Mouse (Mus musculus) G1E (cell line): ENCODE measurements around the gene Rcan1. TPM values are rescaled to one million over a fixed set of nuclear protein-coding genes. Genes with fewer than 3 reads are reported as not detected.

Experiments
- ATAC-seq: 2 replicates; pipeline ENCODE4 v1.8.0; 2016; ENCODE audit warnings: mild to moderate bottlenecking; ENCODE audit not compliant: insufficient number of reproducible peaks, poor library complexity, low FRiP score, severe bottlenecking; ENCODE audit errors: extremely low read depth
- DNase-seq: peaks from one replicate; pipeline ENCODE4 v3.0.0; 2012; ENCODE audit warnings: low spot score
- H3K27me3 ChIP-seq: 2 replicates; pipeline ENCODE4 v1.6.1; 2012; ENCODE audit warnings: mild to moderate bottlenecking, low read length, inconsistent platforms; ENCODE audit not compliant: insufficient read depth
- H3K36me3 ChIP-seq: replicated peaks from 2 replicates; pipeline ENCODE3; 2012; ENCODE audit warnings: mild to moderate bottlenecking, inconsistent platforms
- H3K4me1 ChIP-seq: 2 replicates; pipeline ENCODE4 v1.6.1; 2012; ENCODE audit warnings: low read depth, low read length, inconsistent platforms, mixed read lengths; ENCODE audit not compliant: insufficient read depth
- H3K4me3 ChIP-seq: 2 replicates; pipeline ENCODE4 v1.5.1; 2012; ENCODE audit warnings: low read depth, mild to moderate bottlenecking, inconsistent platforms, low read length, moderate library complexity, mixed read lengths
- H3K9me3 ChIP-seq: replicated peaks from 2 replicates; pipeline ENCODE4 v1.6.1; 2012; ENCODE audit warnings: inconsistent platforms
- CTCF ChIP-seq: IDR thresholded peaks from 2 replicates; pipeline ENCODE4 v1.5.1; 2012; ENCODE audit warnings: low read depth, low read length, inconsistent platforms, mixed read lengths
- GATA1 ChIP-seq: IDR thresholded peaks from 2 replicates; pipeline ENCODE4 v1.6.1; 2012; ENCODE audit warnings: borderline replicate concordance, low read length, inconsistent platforms, mixed read lengths
- GATA2 ChIP-seq: IDR thresholded peaks from 2 replicates; pipeline ENCODE4 v1.6.1; 2012; ENCODE audit warnings: low read depth, low read length, inconsistent platforms, borderline replicate concordance
- POLR2AphosphoS5 ChIP-seq: IDR thresholded peaks from 2 replicates; pipeline ENCODE4 v1.6.1; 2012; ENCODE audit warnings: low read depth, low read length, inconsistent platforms; ENCODE audit not compliant: insufficient replicate concordance
- TAL1 ChIP-seq: conservative IDR thresholded peaks from 2 replicates; pipeline ENCODE4 v1.6.1; 2012; ENCODE audit warnings: low read depth, low read length, inconsistent platforms, mixed read lengths
- polyA plus RNA-seq: library from polyadenylated mRNA; stranded (reverse); fragments of >175 nt; gene quantifications from 2 replicates; pipeline ENCODE4 v1.2.3, GENCODE M21; 2012
- total RNA-seq, 2 experiments: library from RNA; stranded (forward) in 1 of 2; stranded (reverse) in 1 of 2; fragments of 200-1000 nt in 1 of 2; fragments of >200 nt in 1 of 2; fragmentation: Nextera tagmentation in 1 of 2; gene quantifications; 2 replicates each; pipeline ENCODE4 v1.2.3; 2014 to 2017

Rcan1 gene
- total and polyA plus RNA-seq, 3 experiments, result 12.3 to 16.1 (median 14.2) TPM

DNA sequence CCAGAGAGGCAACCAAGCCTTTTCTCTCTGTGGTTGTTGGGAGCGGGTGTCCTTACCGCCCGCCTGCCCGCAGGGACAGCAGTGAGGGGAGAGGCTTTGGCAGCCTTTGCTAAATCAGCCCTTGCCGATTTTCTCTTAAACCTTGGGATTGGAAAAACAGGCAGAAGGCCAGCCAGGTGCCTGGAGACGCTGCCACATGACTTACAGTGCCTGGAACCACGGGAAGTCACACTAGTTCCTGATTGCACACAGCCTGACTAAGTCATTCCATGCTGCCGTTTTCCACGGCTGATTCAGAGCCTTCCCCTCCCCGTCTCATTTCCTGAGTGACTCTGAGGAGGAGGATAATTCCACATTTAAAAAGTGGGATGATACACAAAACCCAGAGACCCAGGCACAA, 47.3 kb downstream of the Rcan1 start:
- peaks cover 36% of the 10 kb centered on the region for H3K36me3 ChIP-seq
- no peak for TF ChIP-seq GATA2
- TF ChIP-seq POLR2AphosphoS5, result no peak
- no peak for TF ChIP-seq CTCF
- TF ChIP-seq GATA1, result no peak
- TF ChIP-seq TAL1, result no peak
- no peaks in the 10 kb centered on the region for H3K27me3 ChIP-seq
- no peaks in the 10 kb centered on the region for H3K4me1 ChIP-seq
- H3K4me3 ChIP-seq, result no peak overlapping the region
- ATAC-seq (no peak), DNase-seq (no peak)
- no peaks in the 10 kb centered on the region for H3K9me3 ChIP-seq

- Histone ChIP-seq H3K4me3 (no peak overlapping the region), H3K4me1 (0 out of 2 replicates have a peak, but pooled peaks cover 3% of the 10 kb centered on the region), H3K9me3 (no peaks in the 10 kb centered on the region), H3K27me3 (no peaks in the 10 kb centered on the region), H3K36me3 (peaks cover 32% of the 10 kb centered on the region)
- TF ChIP-seq POLR2AphosphoS5 (no peak), TAL1 (no peak), CTCF (no peak), GATA1 (no peak), GATA2 (no peak)
- DNase-seq, result no peak
- ATAC-seq, result no peak
Observed at GRCm38 (mm10) chr16:92422435-92423362, 48.0 kb downstream of the Rcan1 start.

DNA sequence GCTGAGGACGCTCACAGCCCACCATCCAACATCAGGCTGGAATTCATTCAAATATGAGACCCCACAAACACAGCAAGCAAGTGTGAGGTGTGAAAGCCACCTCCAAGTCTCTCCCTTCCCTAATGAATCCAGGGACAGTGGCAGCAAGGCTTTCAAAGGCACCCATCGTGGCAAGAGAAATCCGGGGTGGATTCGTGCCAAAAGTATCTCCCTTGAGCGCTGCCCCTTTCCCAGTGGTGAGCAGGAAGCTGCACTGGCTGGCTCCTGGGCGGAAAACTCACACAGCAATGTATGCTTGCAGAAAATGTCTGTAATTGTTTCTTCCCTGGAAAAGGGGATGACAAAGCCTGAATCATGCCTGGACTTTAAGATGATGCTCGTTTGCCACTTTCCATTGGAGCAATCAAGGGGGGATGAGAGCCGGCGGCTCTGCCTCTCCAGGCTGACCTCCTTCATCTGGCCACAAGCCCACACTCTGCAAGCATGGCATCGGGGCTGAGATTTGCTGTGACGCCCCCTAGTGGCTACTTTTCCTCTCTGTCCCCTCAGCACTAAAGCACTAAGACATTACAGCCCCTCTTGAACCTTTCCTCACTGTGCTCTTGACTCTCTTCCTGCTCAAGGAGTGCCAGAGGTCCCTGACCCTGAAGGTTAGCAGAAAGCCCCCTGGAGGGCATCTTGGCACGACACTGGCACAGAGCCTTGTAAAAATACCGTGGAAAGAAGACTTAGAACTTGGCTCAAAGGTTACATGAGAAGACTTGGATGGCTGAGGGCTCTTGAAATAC, 49.3 kb downstream of the Rcan1 start:
- H3K9me3 ChIP-seq, result no peaks in the 10 kb centered on the region
- DNase-seq (no peak), ATAC-seq (no peak)
- 0 out of 2 replicates have a peak, but pooled peaks cover 3% of the 10 kb centered on the region for H3K4me1 ChIP-seq
- no peaks in the 10 kb centered on the region for H3K27me3 ChIP-seq
- peaks cover 29% of the 10 kb centered on the region for H3K36me3 ChIP-seq
- TF ChIP-seq CTCF (peak; percentile 12; the same call in 1 of the 2 replicates), GATA2 (no peak)
- no peak overlapping the region for H3K4me3 ChIP-seq

- no peaks in the 10 kb centered on the region for H3K27me3 ChIP-seq
- ATAC-seq (no peak), DNase-seq (no peak)
- H3K36me3 ChIP-seq, result peaks cover 28% of the 10 kb centered on the region
- TF ChIP-seq GATA1 (no peak), TAL1 (no peak), CTCF (no peak), GATA2 (no peak), POLR2AphosphoS5 (no peak)
- no peaks in the 10 kb centered on the region for H3K9me3 ChIP-seq
- peaks cover 10% of the 10 kb centered on the region for H3K4me1 ChIP-seq
- no peak overlapping the region for H3K4me3 ChIP-seq
Observed at GRCm38 (mm10) chr16:92420641-92421040, 50.0 kb downstream of the Rcan1 start.

DNA sequence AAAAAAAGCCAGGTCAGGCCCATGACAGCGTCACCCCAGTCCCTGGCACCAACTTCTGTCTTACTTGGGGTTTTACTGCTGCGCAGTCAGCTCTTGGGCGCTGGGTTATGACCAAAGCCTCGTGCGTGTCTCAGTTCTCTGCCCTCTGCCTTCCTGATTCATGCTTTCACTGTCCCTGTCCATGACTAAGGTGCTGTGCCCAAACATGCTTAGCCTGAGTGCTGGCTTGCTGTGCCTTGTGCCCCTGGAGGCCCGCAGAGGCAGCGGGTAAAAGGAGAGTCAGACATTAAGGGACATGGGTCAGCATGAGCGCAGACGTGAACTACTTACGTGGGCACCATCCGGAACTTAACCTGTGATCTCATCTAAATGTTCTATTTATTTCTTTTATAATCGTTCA, 51.6 kb downstream of the Rcan1 start:
- no peak for DNase-seq
- peaks cover 28% of the 10 kb centered on the region for H3K36me3 ChIP-seq
- H3K4me3 ChIP-seq, result no peak overlapping the region
- ATAC-seq, result no peak
- TF ChIP-seq POLR2AphosphoS5, result no peak
- no peak for TF ChIP-seq GATA1
- TF ChIP-seq GATA2, result no peak
- no peak for TF ChIP-seq TAL1
- no peak for TF ChIP-seq CTCF
- no peaks in the 10 kb centered on the region for H3K27me3 ChIP-seq
- H3K9me3 ChIP-seq, result no peaks in the 10 kb centered on the region
- peaks cover 14% of the 10 kb centered on the region for H3K4me1 ChIP-seq

DNA sequence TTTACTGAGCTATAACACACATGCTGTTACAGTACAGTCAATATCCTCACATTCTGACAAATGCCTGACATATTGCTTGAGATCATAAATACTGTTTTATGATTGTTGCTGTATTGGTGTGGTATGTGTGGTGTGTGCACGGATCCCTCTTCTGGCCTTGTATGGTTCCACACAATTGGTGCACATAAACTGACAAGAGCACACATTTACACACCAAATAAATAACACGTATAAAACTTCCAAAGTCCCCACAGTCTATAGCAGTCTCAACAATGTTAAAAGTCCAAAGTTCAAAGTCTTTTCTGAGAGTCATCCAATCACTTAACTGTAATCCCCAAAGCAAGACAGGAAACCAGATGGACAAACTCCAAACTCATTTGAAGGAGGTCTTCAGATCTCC, 53.4 kb downstream of the Rcan1 start:
- Histone ChIP-seq H3K27me3 (no peaks in the 10 kb centered on the region), H3K4me1 (peaks cover 16% of the 10 kb centered on the region), H3K9me3 (no peaks in the 10 kb centered on the region), H3K4me3 (no peak overlapping the region), H3K36me3 (peaks cover 36% of the 10 kb centered on the region)
- no peak for TF ChIP-seq POLR2AphosphoS5
- TF ChIP-seq GATA2, result no peak
- no peak for TF ChIP-seq TAL1
- no peak for TF ChIP-seq CTCF
- TF ChIP-seq GATA1, result no peak
- DNase-seq, result no peak
- no peak for ATAC-seq
